In genomic region chr16:24991995-24992394, GRCm38 (mm10) we compare ENCODE assay signal across 26 mouse cellular contexts.
DNase-seq lines count a peak whose midpoint lies in the region; ATAC-seq and TF ChIP-seq lines count a peak whose summit lies in the region.
"Had no signal": no experiment of that assay in that cellular context is flagged by ENCODE, and none has a peak within 500 bp of the region (broad histone marks: within the 10 kb centered on the region; RNA-seq: fewer than 3 reads in every experiment).

No protein-coding gene starts in this region.

- no peak overlapping the region for H3K27ac ChIP-seq in kidney, postnatal 0 days
- 0 out of 2 replicates have a peak overlapping the region, but pooled peaks have one; percentile 17 for H3K27ac ChIP-seq in intestine, embryonic 16.5 days (ENCODE audit: low read length)
- H3K27ac ChIP-seq: embryonic facial prominence, embryonic 13.5 days; heart, embryonic 10.5 days; hindbrain, embryonic 15.5 days; left cerebral cortex, adult 2 months; liver, embryonic 15.5 days; lung, embryonic 15.5 days; neural tube, embryonic 15.5 days had no signal

- H3K4me2 ChIP-seq in kidney, postnatal 0 days (ENCODE audit: low read length), result no peak overlapping the region
- H3K4me2 ChIP-seq in intestine, embryonic 16.5 days (ENCODE audit: low read depth, low read length), result no peak overlapping the region
- H3K4me2 ChIP-seq: embryonic facial prominence, embryonic 13.5 days; hindbrain, embryonic 15.5 days; liver, embryonic 15.5 days; lung, embryonic 15.5 days; midbrain, embryonic 11.5 days; neural tube, embryonic 15.5 days had no signal

- no peaks in the 10 kb centered on the region for H3K27me3 ChIP-seq in kidney, postnatal 0 days (ENCODE audit: insufficient read depth, low read length)
- H3K27me3 ChIP-seq in intestine, embryonic 16.5 days (replicated peaks; ENCODE audit: control insufficient read depth, insufficient read depth, low read length), result no peaks in the 10 kb centered on the region
- H3K27me3 ChIP-seq: embryonic facial prominence, embryonic 13.5 days; hindbrain, embryonic 15.5 days; liver, embryonic 15.5 days; lung, embryonic 15.5 days; neural tube, embryonic 15.5 days; Patski had no signal

- no peaks in the 10 kb centered on the region for H3K9me3 ChIP-seq in kidney, postnatal 0 days (replicated peaks; ENCODE audit: low read length)
- no peaks in the 10 kb centered on the region for H3K9me3 ChIP-seq in intestine, embryonic 16.5 days (ENCODE audit: control insufficient read depth, low read length)
- H3K9me3 ChIP-seq: embryonic facial prominence, embryonic 13.5 days; heart, embryonic 10.5 days; hindbrain, embryonic 15.5 days; liver, embryonic 15.5 days; lung, embryonic 15.5 days; neural tube, embryonic 15.5 days had no signal

- WGBS in kidney, postnatal 0 days, result 68% methylated on average over 3 of the region's 3 CpGs
- 49% methylated on average over 3 of the region's 3 CpGs for WGBS in intestine, embryonic 16.5 days

- H3K9ac ChIP-seq in kidney, postnatal 0 days (ENCODE audit: low read depth, low read length), result no peak overlapping the region
- H3K9ac ChIP-seq in intestine, embryonic 16.5 days (ENCODE audit: low read depth, low read length), result no peak overlapping the region
- H3K9ac ChIP-seq: embryonic facial prominence, embryonic 13.5 days; hindbrain, embryonic 15.5 days; liver, embryonic 15.5 days; lung, embryonic 15.5 days; neural tube, embryonic 15.5 days had no signal

- DNase-seq in adrenal gland, adult 2 months, result peak; percentile 29
- DNase-seq in adrenal gland, postnatal 14 days, result no peak
- DNase-seq in kidney, postnatal 0 days (ENCODE audit: low spot score), result peak; percentile 52
- DNase-seq in kidney, postnatal 4 days, result no peak
- no peak for DNase-seq in layer of hippocampus, adult 18-20 months (ENCODE audit: low spot score in 2 of 2)
- DNase-seq in left cerebral cortex, adult 11 months (ENCODE audit: low spot score), result no peak
- DNase-seq: embryo, embryonic 11 days; kidney, adult 11 months; kidney, postnatal 25 days; layer of hippocampus, adult 9-11 months; liver; lung, postnatal 4 days; right cerebral cortex, adult 18-20 months; thymus, postnatal 14 days had no signal

- H3K4me3 ChIP-seq in kidney, postnatal 0 days (replicated peaks; ENCODE audit: low read depth, low read length), result no peak overlapping the region
- H3K4me3 ChIP-seq in intestine, embryonic 16.5 days (ENCODE audit: low read length), result no peak overlapping the region
- H3K4me3 ChIP-seq: embryonic facial prominence, embryonic 13.5 days; heart, embryonic 10.5 days; hindbrain, embryonic 15.5 days; left cerebral cortex, adult 2 months; liver, embryonic 15.5 days; lung, embryonic 15.5 days; neural tube, embryonic 15.5 days had no signal

- no peaks in the 10 kb centered on the region for H3K36me3 ChIP-seq in kidney, postnatal 0 days (ENCODE audit: insufficient read depth, low read length)
- no peaks in the 10 kb centered on the region for H3K36me3 ChIP-seq in intestine, embryonic 16.5 days (ENCODE audit: control insufficient read depth, insufficient read depth, low read length)
- H3K36me3 ChIP-seq: embryonic facial prominence, embryonic 13.5 days; hindbrain, embryonic 15.5 days; liver, embryonic 15.5 days; lung, embryonic 15.5 days; neural tube, embryonic 15.5 days had no signal

- no peak for TF ChIP-seq CTCF in kidney, postnatal 0 days (IDR thresholded peaks at IDR 0.05; ENCODE audit: low read depth)

- H3K4me1 ChIP-seq in kidney, postnatal 0 days (replicated peaks; ENCODE audit: insufficient read depth, low read length), result no peaks in the 10 kb centered on the region
- peaks cover 3% of the 10 kb centered on the region; the same call in 1 of the 2 replicates for H3K4me1 ChIP-seq in intestine, embryonic 16.5 days (ENCODE audit: control insufficient read depth, insufficient read depth, low read length)
- H3K4me1 ChIP-seq: hindbrain, embryonic 15.5 days; liver, embryonic 15.5 days; lung, embryonic 15.5 days; neural tube, embryonic 15.5 days had no signal

- no peak for ATAC-seq in kidney, postnatal 0 days (replicated peaks; ENCODE audit: low FRiP score, low read depth)
- ATAC-seq in intestine, embryonic 16.5 days, result no peak
- ATAC-seq: CD4-positive, CD25-positive, alpha-beta regulatory T cell, adult 4 months; forebrain, embryonic 14.5 days; Patski had no signal

Comparison
In these comparisons a context has a peak if more than half of its experiments do, and no peak if none do; other contexts are left out.
1. DNase-seq: peak in adrenal gland, adult 2 months (single experiment) and kidney, postnatal 0 days (single experiment); none in adrenal gland, postnatal 14 days (single experiment), kidney, postnatal 4 days (0 of 2), layer of hippocampus, adult 18-20 months (0 of 2) and left cerebral cortex, adult 11 months (single experiment).